Mouse (Mus musculus): ENCODE measurements around the gene Cd59a.

DNA sequence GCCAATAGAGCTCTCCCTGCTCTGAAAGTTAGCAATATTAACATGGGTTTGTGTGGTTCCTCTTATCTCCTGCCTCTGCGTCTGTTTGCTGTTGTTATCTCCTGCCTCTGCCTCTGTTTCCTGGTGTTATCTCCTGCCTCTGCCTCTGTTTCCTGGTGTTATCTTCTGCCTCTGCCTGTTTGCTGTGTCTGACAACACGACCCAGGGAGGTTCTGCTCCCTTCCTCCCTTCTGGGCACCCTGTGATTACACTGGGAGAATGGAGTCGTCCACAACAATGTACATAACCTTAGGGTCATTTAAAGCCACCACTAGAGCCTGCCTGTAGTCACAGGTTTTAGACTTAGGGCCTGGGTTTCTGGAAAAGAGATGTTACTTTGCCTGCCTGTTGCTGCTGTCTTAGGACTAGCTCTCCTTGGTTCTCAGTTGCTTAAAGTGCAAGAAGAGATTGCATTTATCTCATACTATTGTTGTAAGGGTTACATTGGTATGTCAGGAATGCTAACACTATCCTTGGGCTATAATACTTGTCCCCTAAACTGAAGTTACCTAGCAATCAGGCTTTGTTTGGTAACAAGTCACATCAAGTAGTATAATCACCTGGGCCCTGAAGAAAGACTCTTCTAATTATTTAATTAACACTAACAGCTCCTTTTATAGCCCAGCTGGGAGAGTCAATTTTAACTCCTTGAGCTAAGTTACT lies 3.1 kb downstream of the Cd59a start:
- TF ChIP-seq CTCF (IDR thresholded peaks at IDR 0.05) (no peak), POLR2A (IDR thresholded peaks at IDR 0.05; ENCODE audit: insufficient read depth, low read depth, low read length) (no peak), EP300 (IDR thresholded peaks at IDR 0.05; ENCODE audit: insufficient read depth, low read depth, low read length) (no peak)
